Mouse (Mus musculus) large intestine, adult 2 months (tissue): ENCODE results near the gene Dimt1. TPM values are rescaled to one million over a fixed set of nuclear protein-coding genes. Genes with fewer than 3 reads are reported as not detected.
"Not testable (repeated sequence)": the region's sequence is repeated elsewhere in the genome, so short reads cannot be mapped to it uniquely, and the experiment has no call there.

Experiments
- DNase-seq: peaks from one replicate; pipeline ENCODE4 v3.0.0-alpha.2; 2012; ENCODE audit warnings: low read depth, low spot score
- WGBS: fragments of 180-500 bp; shearing (Covaris S2); methylation state at CpG from one replicate; pipeline ENCODE4 v1.1.7; 2018; 5-methylcytosine and 5-hydroxymethylcytosine counted together
- polyA plus RNA-seq: library from polyadenylated mRNA; depleted of rRNA; stranded (reverse); fragments of >200 nt; gene quantifications from 2 replicates; pipeline ENCODE4 v1.2.3, GENCODE M21; 2012; rRNA removed

Gene Dimt1
- 3.6 and 5.3 TPM in 2 replicates for polyA plus RNA-seq

DNA sequence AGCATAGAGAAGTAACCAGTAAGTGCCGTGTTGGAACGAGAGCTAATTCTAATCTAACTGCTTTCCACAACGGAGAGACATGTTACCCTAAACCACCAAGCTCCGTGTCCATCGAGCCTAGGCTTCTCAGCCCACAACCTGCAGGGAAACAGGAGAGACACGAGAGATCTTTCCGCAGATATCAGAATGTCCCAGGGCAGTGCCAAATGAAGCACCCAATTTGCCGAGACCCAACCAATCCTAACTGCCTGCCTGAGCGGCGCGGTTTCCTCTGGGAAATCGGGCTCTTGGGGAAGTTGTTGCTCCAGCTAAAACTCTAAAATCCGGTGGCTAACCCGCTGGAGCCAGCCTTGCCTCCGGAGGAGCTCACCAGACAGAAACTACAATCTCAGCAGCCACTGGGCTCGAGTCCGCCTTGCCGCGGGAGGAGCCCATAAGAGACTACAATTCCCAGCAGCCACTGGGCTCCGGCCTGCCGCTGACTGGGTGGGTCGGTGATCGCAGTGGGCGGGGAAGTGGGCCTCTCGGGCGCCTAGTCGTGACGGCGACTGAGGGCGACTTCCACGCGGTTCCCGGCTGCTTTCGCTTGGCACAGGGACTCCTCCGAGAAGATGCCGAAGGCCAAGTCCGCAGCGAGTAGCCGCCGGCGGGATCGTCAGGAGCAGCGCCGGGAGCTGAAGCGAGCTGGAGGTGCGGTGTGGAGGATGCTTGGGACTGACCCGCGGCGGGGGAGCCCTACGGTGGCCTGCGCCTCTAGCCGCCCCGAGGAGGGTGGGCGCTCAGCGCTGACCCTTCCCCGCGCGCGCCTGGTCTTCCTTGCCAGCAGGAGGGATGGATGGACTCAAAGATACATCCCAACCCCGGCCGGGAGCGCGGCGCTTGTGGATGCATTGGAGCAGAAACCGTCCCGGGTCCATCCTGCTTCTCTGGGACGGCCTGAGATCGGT, at the start of gene Dimt1:
TSS of gene Dimt1 (plus strand) at position 534 of the 947 bp plus-strand sequence.
- WGBS, result under 1% methylated on average over 68 of the region's 68 CpGs
- peak; percentile 57 for DNase-seq

DNA sequence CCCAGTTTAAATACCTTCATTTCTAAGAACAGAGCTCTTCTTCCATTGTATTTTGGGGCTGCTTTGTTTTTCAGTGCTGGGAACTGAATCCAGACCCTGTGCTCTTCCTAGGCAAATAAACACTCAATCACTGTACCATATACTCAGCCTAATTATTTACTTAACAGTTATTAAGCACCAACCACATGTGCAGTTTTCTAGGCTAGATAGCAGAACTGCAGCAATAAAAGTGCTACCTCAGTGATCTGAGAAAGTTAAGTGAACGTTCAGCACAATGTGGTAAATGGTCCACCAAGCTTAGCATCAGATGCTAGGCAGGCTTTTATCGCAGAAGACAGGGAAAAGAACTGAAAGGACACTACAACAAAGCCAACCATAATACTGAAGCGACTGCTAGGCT, 42.3 kb upstream of the Dimt1 start:
- WGBS, result 33% methylated on average over 3 of the region's 3 CpGs
- no peak for DNase-seq

DNA sequence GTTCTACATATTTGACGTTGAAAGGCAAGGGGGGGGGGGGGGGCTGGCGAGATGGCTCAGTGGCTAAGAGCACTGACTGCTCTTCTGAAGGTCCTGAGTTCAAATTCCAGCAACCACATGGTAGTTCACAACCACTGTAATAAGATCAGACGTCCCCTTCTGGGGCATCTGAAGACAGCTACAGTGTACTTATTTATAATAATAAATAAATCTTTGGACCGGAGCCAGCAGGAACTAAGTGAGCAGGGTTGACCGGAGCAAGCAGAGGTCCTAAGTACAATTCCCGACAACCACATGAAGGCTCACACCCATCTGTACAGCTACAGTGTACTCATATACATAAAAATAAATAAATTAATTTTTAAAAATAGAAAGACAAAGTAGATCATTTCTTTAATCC, 41.8 kb upstream of the Dimt1 start:
- DNase-seq, result not testable (repeated sequence)
- 42% methylated on average over 6 of the region's 6 CpGs for WGBS

DNA sequence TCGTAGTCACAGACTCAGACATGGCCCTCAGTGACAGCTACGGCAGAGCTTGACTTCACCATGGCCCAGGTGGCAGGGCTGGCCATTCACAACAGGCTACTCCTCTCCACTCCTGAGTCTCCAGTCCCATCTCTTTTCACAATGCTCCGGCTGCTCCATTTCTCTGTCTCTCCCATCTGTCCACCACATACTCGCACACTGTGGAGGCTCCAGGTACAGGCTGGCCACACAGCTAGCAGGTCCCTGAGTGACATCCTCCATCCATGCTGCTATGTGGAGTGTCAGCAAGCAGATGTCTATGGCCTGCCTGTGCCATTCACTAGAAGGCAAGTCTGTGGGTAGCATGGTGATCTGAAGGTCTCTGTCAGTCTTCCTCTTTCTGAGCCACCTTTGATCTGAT, 39.7 kb upstream of the Dimt1 start:
- DNase-seq, result no peak
- WGBS, result 99% methylated on average over 4 of the region's 4 CpGs

DNA sequence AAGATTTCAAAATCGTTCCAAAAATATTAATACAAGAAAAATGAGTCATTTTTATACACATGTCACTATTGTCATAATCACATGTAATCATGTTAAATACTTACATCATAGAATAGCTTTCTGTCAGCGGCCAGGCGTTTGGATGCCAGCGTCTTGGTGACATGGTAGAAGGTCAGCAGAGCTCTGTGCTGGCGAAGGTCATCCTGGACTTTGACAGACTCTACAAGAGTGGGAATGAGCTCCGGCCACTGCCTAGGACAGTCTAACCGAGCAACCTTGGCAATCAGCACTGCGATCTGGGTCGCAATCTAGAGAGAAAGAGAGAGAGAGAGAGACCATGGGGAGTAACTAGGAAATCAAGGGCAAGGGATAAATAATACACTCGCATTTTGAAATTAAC, 36.8 kb upstream of the Dimt1 start:
- DNase-seq, result no peak
- WGBS, result 93% methylated on average over 10 of the region's 10 CpGs

DNA sequence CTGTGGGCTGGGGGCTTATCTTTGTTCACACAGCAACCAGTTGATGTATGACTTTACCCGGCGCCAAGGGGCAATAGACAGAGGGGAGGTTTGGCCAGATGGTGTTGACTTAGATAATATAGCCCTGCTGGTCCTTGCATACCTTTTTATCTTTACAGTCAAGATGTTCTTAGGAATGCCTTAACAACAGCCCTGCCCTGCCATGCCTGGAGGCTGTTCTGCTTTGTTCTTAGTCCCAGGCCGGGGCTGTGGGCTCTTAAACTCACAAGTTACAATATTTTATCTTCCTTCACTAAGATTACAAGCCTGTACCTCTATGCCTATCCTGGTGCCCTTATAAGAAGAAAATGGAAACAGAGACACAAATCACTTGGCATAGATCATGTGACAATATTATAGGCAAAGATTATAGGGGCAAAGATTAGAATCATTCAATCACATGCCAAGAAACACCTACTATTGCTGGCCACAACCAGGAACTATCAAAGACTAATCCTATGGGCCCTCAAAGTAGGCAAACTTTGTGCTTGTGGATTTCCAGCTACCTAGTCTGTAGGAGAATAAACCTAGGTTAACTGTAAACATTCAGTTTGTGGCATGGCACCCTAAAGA, 33.7 kb upstream of the Dimt1 start:
- no peak for DNase-seq
- WGBS, result 57% methylated on average over 3 of the region's 3 CpGs

DNA sequence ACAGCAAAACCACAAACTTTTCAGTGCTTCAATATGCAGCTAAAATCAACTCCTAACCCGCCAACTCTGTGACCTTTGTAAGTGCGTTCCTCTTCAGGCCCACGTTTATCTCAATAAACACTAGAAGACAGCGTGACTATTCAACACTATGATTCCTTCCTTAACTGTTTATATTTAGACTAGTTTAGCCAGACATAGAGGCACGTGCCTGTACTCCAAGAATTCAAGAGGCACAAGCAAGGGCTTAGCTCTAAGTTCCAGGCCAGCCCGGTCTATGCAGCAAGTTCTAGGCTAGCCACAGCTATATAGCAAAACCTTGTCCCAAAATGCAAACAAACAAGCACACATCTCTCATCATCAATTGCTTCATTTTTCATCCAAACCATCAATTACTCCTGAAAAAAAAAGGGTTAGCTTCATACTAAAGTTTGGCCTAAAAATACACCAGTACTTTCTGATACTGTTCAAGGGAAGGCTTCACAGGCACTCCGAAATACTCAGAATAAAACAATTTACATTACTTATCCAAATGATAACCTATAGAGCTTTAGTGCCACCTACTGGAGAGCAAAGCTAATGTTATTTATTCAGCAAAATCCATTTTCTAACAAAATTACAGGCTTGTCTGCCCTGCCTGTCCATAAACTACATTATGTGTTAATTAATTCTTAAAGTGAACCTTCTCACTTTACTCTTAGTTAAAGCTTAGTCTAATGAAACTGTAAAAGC, 28.4 kb upstream of the Dimt1 start:
- DNase-seq, result no peak
- 61% methylated on average over 7 of the region's 7 CpGs for WGBS

DNA sequence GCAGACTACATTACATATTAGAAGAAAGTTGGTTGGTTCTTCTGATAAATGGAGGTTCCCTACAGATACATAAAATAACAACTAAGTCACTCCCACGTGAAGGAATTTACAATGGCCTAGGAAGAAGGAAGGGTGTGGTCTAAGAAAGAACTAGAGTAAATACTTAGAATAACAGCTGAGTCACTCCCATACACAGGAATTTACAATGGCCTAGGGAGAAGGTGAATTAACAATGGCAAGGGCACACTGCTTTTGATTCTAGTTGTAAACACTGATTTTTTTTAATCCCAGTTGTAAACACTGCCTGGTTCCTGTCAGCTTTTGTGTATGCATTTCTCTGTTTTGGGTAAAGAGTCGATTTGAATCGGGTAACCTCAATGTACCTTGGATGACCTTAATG, 21.0 kb upstream of the Dimt1 start:
- 77% methylated on average over 3 of the region's 3 CpGs for WGBS
- not testable (repeated sequence) for DNase-seq

DNA sequence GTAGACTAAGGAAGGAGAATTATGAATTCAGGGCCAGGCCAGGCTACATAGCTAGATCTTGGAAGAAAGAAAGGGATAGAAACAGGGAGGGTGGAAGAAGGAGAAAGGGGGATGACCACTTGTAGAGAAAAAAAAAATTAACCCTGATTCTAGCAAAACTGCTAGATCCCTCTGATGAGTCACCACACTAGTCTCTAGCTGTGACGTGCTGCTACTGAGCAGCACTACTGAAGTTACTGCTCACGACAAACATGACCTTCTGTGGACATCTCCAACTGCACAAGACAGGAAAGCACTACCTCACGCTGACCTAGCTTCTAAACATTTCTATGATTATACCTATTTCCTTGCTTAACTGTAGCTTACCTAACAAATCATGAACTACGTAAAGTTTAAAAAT, 18.6 kb upstream of the Dimt1 start:
- WGBS, result 85% methylated on average over 4 of the region's 4 CpGs

DNA sequence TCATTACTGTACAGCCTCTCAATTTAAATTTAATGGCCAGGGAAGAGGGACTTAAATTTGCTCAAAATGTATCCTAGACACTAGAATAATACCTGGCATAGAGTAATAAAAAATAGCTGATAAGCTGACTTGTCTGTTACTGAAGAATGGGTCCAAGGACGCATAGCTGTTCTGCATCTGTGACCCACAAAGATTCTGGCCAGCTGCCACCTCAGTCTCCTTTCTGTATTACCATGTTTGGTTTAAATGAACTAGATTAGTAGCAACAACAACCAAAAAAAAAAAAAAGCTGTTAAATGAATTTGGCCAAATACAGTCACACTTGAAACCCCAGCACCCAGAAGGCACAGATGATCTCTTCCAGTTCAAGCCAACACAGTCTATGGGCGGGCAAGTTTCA, 17.7 kb upstream of the Dimt1 start:
- WGBS, result 69% methylated on average over 2 of the region's 2 CpGs
- DNase-seq, result no peak

More for the DNA sequence above, 18.6 kb upstream of the Dimt1 start:
- no peak for DNase-seq

DNA sequence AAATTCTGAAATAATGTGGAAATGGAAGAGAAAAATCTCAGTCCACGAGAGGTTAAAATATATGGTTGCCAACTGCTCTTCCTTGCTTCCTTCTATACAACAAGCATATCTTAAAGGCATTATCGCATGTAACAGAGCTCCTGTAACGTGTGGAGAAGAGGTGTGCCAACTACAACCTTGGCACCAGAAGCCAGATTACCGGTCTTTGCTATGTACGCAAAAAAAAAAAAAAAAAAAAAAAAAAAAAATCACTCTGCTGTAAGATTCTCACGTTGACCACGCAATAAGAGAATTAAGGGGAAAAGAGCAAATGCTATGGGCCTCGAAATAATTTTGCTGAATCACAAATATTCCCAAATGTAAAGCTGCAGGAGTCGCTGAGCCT, 11.1 kb upstream of the Dimt1 start:
- WGBS, result 2% methylated on average over 9 of the region's 9 CpGs
- no peak for DNase-seq

DNA sequence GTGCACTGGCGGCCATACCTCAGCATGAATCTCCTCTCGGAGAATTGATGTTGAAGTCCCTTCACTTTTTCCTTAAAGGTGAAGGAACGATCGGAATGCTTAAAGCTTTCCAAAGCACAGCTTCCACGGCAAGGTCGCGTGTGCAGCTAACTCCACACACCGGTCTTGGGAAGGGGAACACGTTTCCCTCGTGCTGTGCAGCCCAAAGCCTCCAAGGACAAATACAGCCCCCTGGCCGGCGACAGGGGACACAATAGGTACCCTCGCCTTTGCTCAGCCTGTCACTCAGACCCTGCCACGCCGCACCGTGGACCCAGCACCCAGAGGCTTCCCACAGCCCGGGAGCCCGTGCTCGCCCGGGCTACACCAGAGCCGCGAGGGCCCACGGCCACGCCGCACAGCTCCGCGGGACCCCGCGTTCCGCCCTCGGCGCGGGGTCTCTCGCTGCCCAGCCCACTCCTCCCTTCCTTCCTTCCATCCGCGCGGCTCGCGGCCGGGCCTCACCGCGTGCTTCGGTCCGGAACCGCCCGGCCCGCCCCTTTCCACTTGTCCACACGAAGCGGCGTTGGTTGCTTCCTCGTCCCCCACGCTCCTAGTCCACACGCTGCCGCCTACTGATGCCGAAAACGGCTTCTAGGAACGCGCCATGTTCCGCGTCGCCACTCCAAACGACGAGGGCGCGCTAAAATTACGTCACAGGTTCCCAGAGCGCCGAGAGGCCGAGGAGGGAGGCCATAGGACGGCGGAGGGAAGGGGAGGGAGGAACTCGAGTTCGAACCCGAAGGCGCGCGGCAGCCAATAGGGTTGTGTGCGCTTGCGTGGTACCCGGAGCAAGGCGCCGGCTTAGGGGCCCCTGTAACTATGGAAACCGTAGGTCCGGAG, 10.4 kb upstream of the Dimt1 start, which contains the start of gene Ipo11:
TSS of gene Ipo11 (minus strand) at position 703 of the 882 bp plus-strand sequence.
- under 1% methylated on average over 84 of the region's 84 CpGs for WGBS
- peak; percentile 91 for DNase-seq

DNA sequence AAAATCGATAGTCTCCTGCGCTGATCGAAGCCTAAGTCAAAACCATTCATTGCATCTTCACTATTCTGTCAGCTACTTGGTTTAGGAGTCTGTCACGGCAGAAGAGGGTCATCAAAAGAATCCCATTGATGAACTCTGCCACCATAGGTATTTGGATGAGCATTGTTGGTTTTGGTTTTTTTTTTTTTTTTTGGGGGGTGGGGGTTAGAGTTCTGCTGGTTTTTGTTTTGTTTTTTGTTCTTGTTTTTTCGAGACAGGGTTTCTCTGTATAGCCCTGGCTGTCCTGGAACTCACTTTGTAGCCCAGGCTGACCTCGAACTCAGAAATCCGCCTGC, 9.8 kb upstream of the Dimt1 start:
- DNase-seq, result no peak
- WGBS, result 23% methylated on average over 7 of the region's 7 CpGs

DNA sequence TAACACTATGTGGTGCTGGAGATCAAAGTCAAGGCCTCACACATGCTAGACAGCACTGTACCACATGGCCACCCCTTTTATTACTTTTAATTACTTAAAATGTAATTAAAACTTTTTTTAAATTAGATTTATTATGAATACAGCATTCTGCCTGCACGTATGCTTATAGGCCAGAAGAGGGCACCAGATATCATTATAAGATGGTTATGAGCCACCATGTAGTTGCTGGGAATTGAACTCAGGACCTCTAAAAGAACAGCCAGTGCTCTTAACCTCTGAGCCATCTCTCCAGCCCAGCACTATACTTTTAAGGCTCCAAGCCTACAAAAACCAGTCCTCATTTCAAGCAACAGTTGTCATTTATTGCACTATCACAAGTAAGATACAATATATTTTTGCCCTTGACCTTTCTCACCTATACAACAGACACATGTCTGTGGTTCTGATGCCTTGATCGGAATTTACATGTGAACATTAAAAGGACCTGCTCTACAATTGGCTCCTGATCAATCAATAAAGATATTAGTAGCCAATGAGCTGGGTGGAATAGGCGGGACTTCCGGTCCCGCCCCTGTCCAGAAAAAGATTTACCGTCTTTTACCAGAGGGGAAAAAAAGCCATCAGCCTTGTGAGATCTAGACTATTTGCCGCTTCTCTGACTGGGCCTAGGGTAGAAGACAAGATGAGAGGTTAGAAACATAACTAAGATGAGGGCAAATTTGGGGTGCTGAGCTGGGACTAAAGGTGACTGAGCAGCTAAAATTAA, 5.5 kb upstream of the Dimt1 start:
- no peak for DNase-seq
- WGBS, result 46% methylated on average over 7 of the region's 7 CpGs

DNA sequence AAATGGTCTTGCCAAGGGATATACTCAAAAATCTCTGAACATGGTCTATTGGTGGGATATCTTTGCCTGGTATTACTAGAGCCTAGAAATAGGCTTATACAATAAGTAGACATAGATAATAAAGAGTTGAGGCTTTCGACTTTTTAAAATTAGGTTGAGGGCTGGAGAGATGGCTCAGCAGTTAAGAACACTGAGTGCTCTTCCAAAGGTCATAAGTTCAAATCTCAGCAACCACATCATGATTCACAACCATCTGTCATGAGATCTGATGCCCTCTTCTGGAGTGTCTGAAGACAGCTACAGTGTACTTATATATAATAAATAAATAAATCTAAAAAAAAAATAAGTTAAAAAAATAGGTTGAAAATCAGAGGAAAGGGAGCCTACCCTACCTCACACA, 4.2 kb upstream of the Dimt1 start:
- 90% methylated on average over 1 of the region's 1 CpGs for WGBS
- DNase-seq, result no peak

DNA sequence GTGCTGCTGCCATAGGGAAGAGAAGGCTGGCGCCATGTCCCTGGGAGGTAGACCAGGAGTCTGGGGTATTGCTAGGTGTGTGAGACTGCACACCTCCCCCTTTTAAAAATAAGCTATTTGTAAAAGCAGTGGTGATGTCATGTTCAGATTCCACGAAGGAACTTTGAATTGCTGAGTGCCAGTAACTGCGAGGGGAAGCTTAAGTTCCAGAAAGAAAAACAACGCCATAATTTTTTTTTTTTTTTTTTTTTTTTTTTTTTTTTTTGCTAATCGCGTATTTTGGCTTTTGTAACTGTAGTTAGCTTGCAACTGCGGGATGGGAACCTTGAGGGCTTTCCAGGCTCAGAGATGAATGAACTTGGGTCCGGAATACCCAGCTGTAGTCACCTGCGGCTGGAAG, 1.4 kb upstream of the Dimt1 start:
- 77% methylated on average over 9 of the region's 9 CpGs for WGBS

DNA sequence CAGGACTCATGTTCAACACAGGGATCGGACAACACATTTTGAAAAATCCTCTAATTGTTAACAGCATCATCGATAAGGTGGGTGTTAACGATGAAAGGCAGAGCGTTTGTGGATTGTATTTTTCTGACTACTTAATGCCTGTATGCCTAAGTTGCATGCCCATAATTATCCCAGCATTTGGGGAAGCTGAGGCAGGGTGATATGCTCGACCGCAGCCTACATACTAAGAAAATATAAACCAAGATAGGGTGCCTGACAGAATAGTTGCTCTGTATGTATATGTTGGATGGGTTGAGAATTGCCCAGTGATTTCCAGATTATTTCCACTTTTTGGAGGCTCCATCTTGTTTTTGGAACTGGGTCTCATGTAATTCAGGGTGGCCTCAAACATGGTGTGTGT, 656 bp downstream of the Dimt1 start:
- DNase-seq, result no peak
- 2% methylated on average over 6 of the region's 6 CpGs for WGBS

More for the DNA sequence above, 1.4 kb upstream of the Dimt1 start:
- DNase-seq, result no peak

DNA sequence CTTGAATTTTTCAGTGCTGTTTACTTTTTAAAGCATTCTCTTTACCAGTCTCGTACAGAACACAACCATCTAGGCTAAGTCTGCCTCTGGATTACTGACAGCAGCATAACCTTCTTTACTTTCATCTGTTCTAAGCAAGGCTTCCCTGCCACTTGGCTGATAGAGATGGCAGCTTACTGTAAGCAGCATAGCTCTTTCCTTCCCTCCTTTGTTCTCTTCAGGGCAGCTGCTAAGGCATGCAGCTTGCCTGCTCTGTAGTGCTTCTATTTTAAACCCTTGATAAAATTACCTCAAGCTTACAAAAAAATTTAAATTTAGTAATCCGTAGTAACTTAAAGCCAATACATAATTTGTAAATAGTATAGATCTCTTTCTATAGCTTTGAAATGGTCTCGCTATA, 8.0 kb downstream of the Dimt1 start:
- WGBS, result 84% methylated on average over 3 of the region's 3 CpGs
- no peak for DNase-seq

DNA sequence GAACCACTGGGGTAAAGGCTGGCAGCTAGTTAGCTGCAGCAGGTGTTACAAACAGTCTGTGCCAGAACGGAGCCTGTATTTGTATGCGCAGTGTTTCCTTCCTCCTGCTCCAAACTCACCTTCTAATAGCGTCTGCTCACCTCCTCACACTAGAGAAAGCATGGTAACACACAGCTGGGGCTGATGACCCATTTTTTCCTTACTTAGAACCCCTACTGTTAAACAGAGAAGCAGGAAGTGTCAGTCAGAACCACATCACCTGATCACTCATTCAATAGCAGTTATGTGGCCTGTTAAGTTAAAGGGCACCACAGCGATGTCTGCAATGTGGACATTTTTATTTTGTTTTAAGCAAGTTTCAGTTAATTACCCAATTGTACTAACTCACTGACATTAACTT, 10.6 kb downstream of the Dimt1 start:
- WGBS, result 86% methylated on average over 4 of the region's 4 CpGs
- DNase-seq, result no peak
